Mouse (Mus musculus) liver, embryonic 12.5 days (tissue): ENCODE measurements around the gene Phgdh. TPM values are rescaled to one million over a fixed set of nuclear protein-coding genes. Genes with fewer than 3 reads are reported as not detected.

Experiments used
- ATAC-seq: fragments of 200-750 bp; cut with Nextera tagmentation; 2 replicates; pipeline ENCODE4 v1.8.0; 2017; ENCODE audit warnings: moderate number of reproducible peaks, mild to moderate bottlenecking, moderate library complexity
- H3K27ac ChIP-seq: fragments of 300-500 bp; sonication (generic); 2 replicates; pipeline ENCODE4 v1.5.1; 2016; ENCODE audit warnings: mild to moderate bottlenecking
- H3K27me3 ChIP-seq: fragments of 300-500 bp; sonication (generic); replicated peaks from 2 replicates; pipeline ENCODE4 v1.6.1; 2016; ENCODE audit warnings: mild to moderate bottlenecking, moderate library complexity
- H3K36me3 ChIP-seq: fragments of 300-500 bp; sonication (generic); 2 replicates; pipeline ENCODE4 v1.6.1; 2016; ENCODE audit warnings: mild to moderate bottlenecking, moderate library complexity
- H3K4me1 ChIP-seq: fragments of 300-500 bp; sonication (generic); 2 replicates; pipeline ENCODE4 v1.6.1; 2016
- H3K4me2 ChIP-seq: fragments of 300-500 bp; sonication (generic); 2 replicates; pipeline ENCODE4 v1.6.1; 2016; ENCODE audit warnings: mild to moderate bottlenecking, moderate library complexity
- H3K4me3 ChIP-seq: fragments of 300-500 bp; sonication (generic); 2 replicates; pipeline ENCODE4 v1.5.1; 2016; ENCODE audit warnings: mild to moderate bottlenecking, moderate library complexity
- H3K9ac ChIP-seq: fragments of 300-500 bp; sonication (generic); 2 replicates; pipeline ENCODE4 v1.6.1; 2016; ENCODE audit warnings: mild to moderate bottlenecking, moderate library complexity
- H3K9me3 ChIP-seq: fragments of 300-500 bp; sonication (generic); replicated peaks from 2 replicates; pipeline ENCODE4 v1.6.1; 2016; ENCODE audit warnings: mild to moderate bottlenecking, moderate library complexity
- WGBS: fragments of 180-500 bp; shearing (Covaris S2); methylation state at CpG from one replicate; pipeline ENCODE4 v1.1.7; 2016; ENCODE audit not compliant: insufficient replicate concordance; 5-methylcytosine and 5-hydroxymethylcytosine counted together
- polyA plus RNA-seq: library from polyadenylated mRNA; unstranded; fragments of >200 nt; fragmentation: Nextera tagmentation; extraction: Ambion mirVana; gene quantifications from 2 replicates; pipeline ENCODE4 v1.2.1, GENCODE M21; 2016

Gene Phgdh
- polyA plus RNA-seq, 1 experiment from 2014 or later: 381 TPM

DNA sequence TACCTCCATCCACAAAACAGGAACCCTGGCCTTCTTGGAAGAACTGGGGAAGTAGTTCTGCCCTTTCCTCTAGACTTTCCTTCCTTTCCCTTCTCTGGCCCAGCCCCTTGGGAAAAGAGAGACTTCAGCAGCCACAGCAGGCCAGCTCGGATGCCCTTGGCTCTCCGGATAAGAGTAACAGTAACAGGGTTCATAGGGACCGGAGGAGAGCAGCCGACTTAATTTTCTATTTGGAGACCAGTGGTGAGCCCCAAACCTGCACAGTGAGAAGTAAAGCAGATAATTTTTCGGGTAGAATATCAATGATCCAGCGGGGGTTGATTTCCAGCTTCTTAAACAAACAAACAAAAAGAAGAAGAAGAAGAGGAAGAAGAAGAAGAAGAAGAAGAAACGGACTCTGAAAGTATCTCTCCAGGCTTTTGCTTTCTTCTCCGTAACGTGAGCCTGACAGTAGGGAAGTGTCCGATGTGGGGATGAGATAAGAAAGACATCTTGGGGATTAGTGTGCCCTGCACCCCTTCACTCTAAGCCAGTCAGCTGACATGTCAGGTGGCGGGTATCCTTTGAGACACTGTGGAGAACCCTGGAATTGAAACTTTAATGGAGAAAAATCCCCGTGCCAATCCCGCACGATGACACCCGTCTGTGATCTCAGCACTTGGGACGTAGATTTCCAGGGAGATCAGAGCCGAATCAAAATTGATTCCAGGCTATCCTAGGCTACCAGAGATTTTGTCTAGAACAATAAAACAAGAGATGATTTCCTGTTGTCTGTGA lies 1.2 kb upstream of the Phgdh start:
- Histone ChIP-seq H3K27me3 (no peaks in the 10 kb centered on the region), H3K27ac (no peak overlapping the region), H3K9me3 (no peaks in the 10 kb centered on the region), H3K4me2 (no peak overlapping the region), H3K4me1 (peaks cover 38% of the 10 kb centered on the region), H3K4me3 (no peak overlapping the region), H3K36me3 (no peaks in the 10 kb centered on the region), H3K9ac (no peak overlapping the region)
- ATAC-seq: no peak
- 63% methylated on average over 17 of the region's 17 CpGs for WGBS

DNA sequence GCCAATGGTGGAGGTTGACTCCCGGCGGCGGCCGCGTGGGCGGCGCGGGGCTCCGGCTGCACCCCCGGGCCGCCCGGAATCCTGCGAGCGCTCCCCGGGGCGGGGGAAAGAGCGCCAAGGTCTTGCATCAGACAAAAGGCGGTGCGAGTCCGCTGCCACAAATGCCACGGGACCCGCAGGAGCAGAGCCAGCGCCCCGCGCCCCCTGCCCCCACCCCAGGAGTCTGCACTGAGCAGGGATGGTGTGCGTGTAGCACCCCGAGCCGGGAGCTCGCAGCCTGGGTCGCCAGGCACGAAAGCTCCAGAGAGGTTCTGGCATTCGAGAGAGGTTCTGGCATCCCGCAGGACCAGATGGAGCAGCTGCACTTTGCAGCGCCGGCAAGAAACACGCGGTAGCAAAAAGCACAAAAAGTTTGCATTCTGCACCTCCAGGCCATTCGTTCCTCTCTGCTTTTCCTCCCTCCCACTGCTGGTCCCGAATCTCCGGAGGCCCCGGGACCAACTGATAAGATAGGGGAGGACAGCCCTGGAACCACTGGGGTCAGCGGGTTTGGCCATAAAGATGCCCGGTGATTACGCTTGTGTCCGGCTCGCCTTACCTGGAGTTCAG lies 589 bp downstream of the Phgdh start:
- ATAC-seq: peak; percentile 27
- H3K36me3 ChIP-seq: peaks cover 11% of the 10 kb centered on the region
- peak overlapping the region; percentile 77 for H3K27ac ChIP-seq
- peaks cover 52% of the 10 kb centered on the region for H3K4me1 ChIP-seq
- H3K4me3 ChIP-seq: peak overlapping the region; percentile 74
- H3K4me2 ChIP-seq: peak overlapping the region; percentile 97
- no peaks in the 10 kb centered on the region for H3K9me3 ChIP-seq
- no peaks in the 10 kb centered on the region for H3K27me3 ChIP-seq
- peak overlapping the region; percentile 78 for H3K9ac ChIP-seq
- WGBS: 1% methylated on average over 46 of the region's 46 CpGs

DNA sequence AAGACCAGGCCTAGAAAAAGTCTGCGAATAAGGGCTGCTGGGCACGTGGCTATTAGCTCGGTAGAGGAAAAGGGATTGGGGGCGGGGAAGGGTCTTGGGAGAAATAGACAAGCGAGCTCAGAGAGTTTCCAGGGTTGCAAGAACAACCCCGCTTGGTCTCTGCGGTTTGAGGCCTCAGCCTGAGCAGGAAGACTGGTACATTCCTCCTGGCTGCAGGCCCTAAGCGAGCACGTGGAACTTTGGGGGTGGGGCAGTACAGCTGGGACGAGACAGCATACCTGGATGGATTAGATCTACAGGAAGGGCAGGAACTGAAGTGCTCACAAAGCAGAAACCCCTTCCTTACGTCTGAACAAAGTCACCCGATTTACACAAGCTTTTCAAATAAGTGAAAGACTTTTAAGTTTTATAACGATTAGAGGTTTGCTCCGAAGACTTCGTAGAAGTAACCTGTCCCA lies 1.2 kb downstream of the Phgdh start:
- 2% methylated on average over 15 of the region's 15 CpGs for WGBS
- Histone ChIP-seq H3K36me3 (peaks cover 16% of the 10 kb centered on the region), H3K4me1 (peaks cover 52% of the 10 kb centered on the region)

DNA sequence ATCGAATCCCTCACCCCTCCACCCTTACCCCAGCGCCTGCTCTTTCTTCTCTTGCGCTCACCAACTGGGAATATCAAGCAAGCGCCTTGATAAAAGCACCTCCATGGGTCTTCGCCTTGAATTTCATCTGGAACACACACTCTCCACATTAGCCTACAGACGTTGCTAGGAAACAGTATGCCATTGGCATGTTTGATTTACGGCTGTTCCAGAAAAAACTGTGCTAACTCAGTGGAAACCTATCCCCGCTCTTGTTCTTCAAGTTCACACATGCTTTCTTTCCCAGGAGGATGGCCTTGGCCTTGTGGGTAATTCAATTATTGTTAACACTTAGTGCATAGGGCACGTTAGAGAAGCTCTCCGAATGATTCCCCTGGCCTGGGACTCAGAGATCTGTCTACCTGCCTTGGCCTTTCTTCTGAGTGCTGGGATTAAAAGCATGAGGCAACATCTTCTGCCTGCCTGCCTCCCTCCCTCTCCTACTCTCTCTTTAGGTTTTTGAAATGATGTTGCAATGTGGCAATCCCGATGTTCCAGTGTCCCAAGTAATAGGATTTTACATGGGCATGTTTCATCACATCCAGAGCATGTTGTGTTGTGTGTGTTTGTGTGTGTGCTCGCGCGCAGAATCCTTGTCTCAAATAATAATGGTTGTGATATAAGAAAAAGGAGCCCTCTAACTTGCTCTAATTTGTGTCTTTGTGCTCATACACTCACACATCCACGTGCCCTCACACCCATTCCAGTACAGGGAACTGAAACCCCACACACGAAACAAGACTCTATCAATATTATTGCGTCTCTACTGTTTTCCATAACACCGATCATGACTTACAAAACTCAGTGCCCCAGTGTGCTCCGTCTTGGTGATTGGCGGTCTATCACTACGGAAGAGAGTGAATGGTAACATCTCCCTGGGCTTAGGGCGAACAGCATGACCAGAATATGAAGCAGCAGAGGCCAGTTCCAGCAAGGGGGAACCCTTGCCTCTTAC lies 2.8 kb downstream of the Phgdh start:
- Histone ChIP-seq H3K4me1 (peaks cover 59% of the 10 kb centered on the region), H3K9me3 (no peaks in the 10 kb centered on the region), H3K27ac (peak overlapping the region; percentile 1; the same call in 1 of the 2 replicates), H3K4me3 (peak overlapping the region; percentile 74), H3K27me3 (no peaks in the 10 kb centered on the region), H3K4me2 (peak overlapping the region; percentile 97), H3K9ac (peak overlapping the region; percentile 78), H3K36me3 (peaks cover 31% of the 10 kb centered on the region)
- WGBS: 67% methylated on average over 22 of the region's 22 CpGs
- no peak for ATAC-seq

More for the DNA sequence above, 1.2 kb downstream of the Phgdh start:
- H3K4me2 ChIP-seq: peak overlapping the region; percentile 97
- H3K27me3 ChIP-seq: no peaks in the 10 kb centered on the region
- H3K9me3 ChIP-seq: no peaks in the 10 kb centered on the region
- H3K9ac ChIP-seq: peak overlapping the region; percentile 78
- H3K4me3 ChIP-seq: peak overlapping the region; percentile 74
- peak; percentile 52; the same call in 1 of the 2 replicates for ATAC-seq
- H3K27ac ChIP-seq: peak overlapping the region; percentile 77

DNA sequence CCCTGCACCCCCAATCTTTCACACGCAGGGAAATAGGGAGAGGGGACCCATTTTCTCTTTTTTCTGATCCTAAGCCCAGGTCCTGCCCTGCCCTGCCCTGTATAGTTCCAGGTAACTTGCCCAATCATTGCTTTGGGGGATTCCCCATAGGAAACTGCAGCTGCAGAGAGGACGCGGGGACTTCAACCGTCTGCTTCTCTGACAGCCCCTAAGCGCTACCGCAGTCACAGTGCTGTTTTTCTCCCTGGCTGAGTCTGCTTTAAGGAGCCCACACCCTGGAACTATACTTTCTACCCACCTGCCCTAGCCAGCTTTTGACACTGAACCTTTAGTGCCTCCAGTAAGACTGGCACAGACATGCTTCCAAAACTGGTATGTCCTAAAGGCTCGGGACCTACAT lies 3.9 kb downstream of the Phgdh start:
- WGBS: 31% methylated on average over 7 of the region's 7 CpGs
- Histone ChIP-seq H3K4me3 (no peak overlapping the region), H3K9me3 (no peaks in the 10 kb centered on the region), H3K4me2 (peak overlapping the region; percentile 97), H3K4me1 (peaks cover 59% of the 10 kb centered on the region), H3K27me3 (no peaks in the 10 kb centered on the region), H3K9ac (no peak overlapping the region), H3K27ac (0 out of 2 replicates have a peak overlapping the region, but pooled peaks have one; percentile 5), H3K36me3 (peaks cover 42% of the 10 kb centered on the region)
- ATAC-seq: no peak

DNA sequence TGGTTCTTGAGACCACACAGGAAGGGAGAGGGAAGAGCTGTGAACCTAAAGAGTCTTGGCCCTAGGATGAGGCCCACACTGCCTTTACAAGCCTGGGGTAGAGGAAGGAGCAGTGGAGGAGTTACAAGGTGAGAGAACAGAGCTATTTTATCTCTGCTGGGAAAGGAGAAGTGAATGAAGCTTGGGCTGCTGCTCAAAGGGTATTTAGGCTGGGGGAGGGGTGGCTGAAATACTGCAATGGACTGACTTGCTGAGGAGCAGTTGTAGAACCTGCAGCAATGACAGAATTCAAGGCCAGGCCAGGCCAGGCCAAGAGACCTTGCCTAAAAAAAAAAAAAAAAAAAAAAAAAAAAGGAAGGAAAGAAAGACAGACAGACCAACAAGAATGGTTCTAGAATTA lies 4.5 kb downstream of the Phgdh start:
- Histone ChIP-seq H3K4me3 (no peak overlapping the region), H3K27ac (no peak overlapping the region; the same call in 1 of the 2 replicates), H3K9ac (no peak overlapping the region), H3K27me3 (no peaks in the 10 kb centered on the region), H3K9me3 (no peaks in the 10 kb centered on the region), H3K4me1 (peaks cover 59% of the 10 kb centered on the region), H3K4me2 (peak overlapping the region; percentile 97; the same call in 1 of the 2 replicates), H3K36me3 (peaks cover 48% of the 10 kb centered on the region)
- no peak for ATAC-seq

DNA sequence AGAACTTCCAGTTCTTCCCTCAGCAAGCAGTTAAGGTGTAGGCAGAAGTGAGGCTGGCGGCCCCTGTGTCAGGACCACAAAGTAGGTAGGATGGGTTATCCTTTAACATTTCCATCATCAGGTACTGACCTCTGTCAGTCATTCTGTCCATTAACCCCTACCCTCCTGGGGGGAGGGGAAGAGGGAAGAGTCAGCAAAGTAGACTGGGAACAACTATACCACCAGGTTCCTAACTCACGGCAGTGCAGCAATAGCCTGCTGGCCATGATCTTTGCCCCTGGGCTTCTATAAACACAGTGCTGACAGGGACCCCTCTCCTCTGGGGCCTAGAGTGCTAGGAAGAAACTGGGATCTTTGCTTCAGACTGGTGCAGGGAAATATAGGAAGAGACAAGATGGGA lies 5.8 kb downstream of the Phgdh start:
- H3K27me3 ChIP-seq: no peaks in the 10 kb centered on the region
- 73% methylated on average over 2 of the region's 2 CpGs for WGBS
- H3K4me1 ChIP-seq: peaks cover 51% of the 10 kb centered on the region
- no peak overlapping the region for H3K4me2 ChIP-seq
- H3K9me3 ChIP-seq: no peaks in the 10 kb centered on the region
- H3K27ac ChIP-seq: no peak overlapping the region
- no peak overlapping the region for H3K9ac ChIP-seq
- peaks cover 60% of the 10 kb centered on the region for H3K36me3 ChIP-seq
- H3K4me3 ChIP-seq: no peak overlapping the region
- ATAC-seq: peak; percentile 48

DNA sequence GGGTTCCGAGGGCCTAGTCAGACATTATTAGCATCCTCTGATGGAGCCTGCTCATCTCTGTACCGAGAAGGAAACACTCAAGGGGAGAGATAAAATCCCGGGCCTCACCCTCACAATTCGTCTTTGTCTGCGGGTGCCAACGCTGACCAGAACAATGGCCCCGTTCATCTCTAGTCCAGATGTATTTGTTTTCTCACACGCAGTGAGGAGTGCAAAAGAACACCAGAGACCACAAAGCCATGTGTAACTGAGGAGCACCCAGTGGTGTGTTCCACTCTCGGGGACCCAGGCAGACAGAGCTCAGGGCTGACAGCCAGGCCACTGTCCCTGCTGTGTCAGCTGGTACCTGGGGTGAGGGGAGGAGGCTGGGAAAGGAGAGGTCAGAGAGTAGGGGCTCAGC lies 15.6 kb downstream of the Phgdh start:
- Histone ChIP-seq H3K4me3 (no peak overlapping the region), H3K4me1 (no peaks in the 10 kb centered on the region), H3K9me3 (no peaks in the 10 kb centered on the region), H3K27me3 (no peaks in the 10 kb centered on the region), H3K9ac (no peak overlapping the region), H3K4me2 (no peak overlapping the region), H3K27ac (no peak overlapping the region), H3K36me3 (peaks cover 95% of the 10 kb centered on the region)
- ATAC-seq: 0 out of 2 replicates have a peak, but pooled peaks have one; percentile 11
- WGBS: 78% methylated on average over 9 of the region's 9 CpGs

DNA sequence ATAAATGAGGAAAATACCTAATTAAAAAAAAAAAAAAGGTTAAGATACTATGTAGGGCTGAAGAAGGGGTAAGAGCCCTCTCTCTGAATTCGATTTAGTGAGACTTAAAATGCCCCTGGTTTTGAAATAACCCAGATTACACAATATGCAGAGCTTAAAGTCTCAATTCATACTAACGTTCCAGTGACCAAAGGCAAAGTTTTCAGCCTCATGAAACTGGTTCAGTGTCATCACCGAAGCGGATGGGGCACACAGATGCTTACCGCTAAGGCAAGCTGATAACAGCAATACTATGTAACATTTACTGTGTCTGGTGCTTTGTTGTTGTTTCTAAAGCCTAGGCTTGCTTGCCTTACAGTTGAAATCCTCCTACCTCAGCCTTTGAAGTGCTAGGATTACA lies 17.6 kb downstream of the Phgdh start:
- Histone ChIP-seq H3K27me3 (no peaks in the 10 kb centered on the region), H3K27ac (no peak overlapping the region), H3K4me1 (no peaks in the 10 kb centered on the region), H3K9ac (no peak overlapping the region), H3K9me3 (no peaks in the 10 kb centered on the region), H3K4me3 (no peak overlapping the region), H3K36me3 (peaks cover 95% of the 10 kb centered on the region), H3K4me2 (no peak overlapping the region)
- WGBS: 81% methylated on average over 5 of the region's 5 CpGs
- ATAC-seq: no peak

DNA sequence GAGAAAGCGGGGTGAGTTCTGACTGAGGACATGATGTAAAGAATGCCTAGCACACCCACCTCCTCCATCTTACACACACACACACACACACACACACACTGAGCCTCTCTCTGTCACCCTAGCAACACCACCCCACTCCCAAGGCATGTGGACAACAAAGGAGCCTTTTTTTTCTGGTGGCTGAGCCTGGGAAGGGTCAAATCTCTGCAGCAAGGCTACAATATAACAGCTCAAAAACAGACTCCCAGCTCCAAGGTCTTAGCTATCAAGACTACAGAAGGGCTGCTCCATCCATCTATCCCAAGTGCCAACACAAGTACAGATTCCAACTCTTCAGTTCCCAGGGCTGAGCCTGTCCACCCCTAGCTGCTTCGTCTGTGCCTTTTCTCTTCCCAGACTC lies 20.6 kb downstream of the Phgdh start:
- Histone ChIP-seq H3K4me2 (no peak overlapping the region), H3K4me1 (no peaks in the 10 kb centered on the region), H3K9me3 (no peaks in the 10 kb centered on the region), H3K36me3 (peaks cover 93% of the 10 kb centered on the region), H3K4me3 (no peak overlapping the region), H3K27ac (no peak overlapping the region), H3K27me3 (no peaks in the 10 kb centered on the region), H3K9ac (no peak overlapping the region)
- WGBS: 74% methylated on average over 2 of the region's 2 CpGs
- no peak for ATAC-seq

DNA sequence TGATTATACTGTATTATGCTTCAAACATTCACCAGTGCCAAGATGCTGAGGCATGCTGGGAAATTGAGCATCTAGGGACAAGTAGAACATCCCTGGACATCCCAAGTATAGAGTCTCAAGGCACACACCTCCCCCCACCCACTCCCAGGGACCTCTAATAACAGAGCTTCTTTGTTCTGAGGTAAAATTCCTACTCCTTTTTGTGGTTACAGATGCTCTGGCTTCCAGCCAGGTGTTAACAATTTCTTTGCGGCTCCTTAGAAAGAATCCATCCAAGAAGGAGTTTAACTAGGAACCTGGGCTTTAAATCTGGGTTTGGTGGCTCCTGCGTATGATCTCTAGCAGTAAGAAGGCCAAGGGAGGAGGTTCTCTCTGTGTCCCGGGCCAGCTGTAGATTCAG lies 22.6 kb downstream of the Phgdh start:
- ATAC-seq: no peak
- Histone ChIP-seq H3K27ac (no peak overlapping the region), H3K36me3 (peaks cover 86% of the 10 kb centered on the region), H3K4me2 (no peak overlapping the region), H3K4me1 (no peaks in the 10 kb centered on the region), H3K9ac (no peak overlapping the region), H3K27me3 (no peaks in the 10 kb centered on the region), H3K4me3 (no peak overlapping the region), H3K9me3 (no peaks in the 10 kb centered on the region)
- 82% methylated on average over 3 of the region's 3 CpGs for WGBS
